Mouse (Mus musculus) midbrain, embryonic 12.5 days (tissue): ENCODE measurements around the gene Phactr4. TPM values are rescaled to one million over a fixed set of nuclear protein-coding genes. Genes with fewer than 3 reads are reported as not detected.

Source experiments
- ATAC-seq: fragments of 200-750 bp; cut with Nextera tagmentation; 2 replicates; pipeline ENCODE4 v1.8.0; 2017; ENCODE audit warnings: low read depth, moderate TSS enrichment, moderate library complexity; ENCODE audit not compliant: low FRiP score
- H3K27ac ChIP-seq: fragments of 300-500 bp; sonication (generic); replicated peaks from 2 replicates; pipeline ENCODE4 v1.5.1; 2016; ENCODE audit warnings: mild to moderate bottlenecking
- H3K27me3 ChIP-seq: fragments of 300-500 bp; sonication (generic); 2 replicates; pipeline ENCODE4 v1.6.1; 2016; ENCODE audit warnings: mild to moderate bottlenecking
- H3K36me3 ChIP-seq: fragments of 300-500 bp; sonication (generic); 2 replicates; pipeline ENCODE4 v1.6.1; 2016
- H3K4me1 ChIP-seq: fragments of 300-500 bp; sonication (generic); 2 replicates; pipeline ENCODE4 v1.6.1; 2016
- H3K4me2 ChIP-seq: fragments of 300-500 bp; sonication (generic); replicated peaks from 2 replicates; pipeline ENCODE4 v1.6.1; 2016; ENCODE audit warnings: mild to moderate bottlenecking, moderate library complexity
- H3K4me3 ChIP-seq: fragments of 300-500 bp; sonication (generic); 2 replicates; pipeline ENCODE4 v1.5.1; 2016; ENCODE audit warnings: mild to moderate bottlenecking
- H3K9ac ChIP-seq: fragments of 300-500 bp; sonication (generic); replicated peaks from 2 replicates; pipeline ENCODE4 v1.6.1; 2016; ENCODE audit warnings: mild to moderate bottlenecking, moderate library complexity
- H3K9me3 ChIP-seq: fragments of 300-500 bp; sonication (generic); 2 replicates; pipeline ENCODE4 v1.6.1; 2016; ENCODE audit warnings: mild to moderate bottlenecking
- WGBS: fragments of 180-500 bp; shearing (Covaris S2); methylation state at CpG from one replicate; pipeline ENCODE4 v1.1.7; 2016; 5-methylcytosine and 5-hydroxymethylcytosine counted together
- polyA plus RNA-seq: library from polyadenylated mRNA; unstranded; fragments of >200 nt; fragmentation: Nextera tagmentation; extraction: Ambion mirVana; gene quantifications from 2 replicates; pipeline ENCODE4 v1.2.1, GENCODE M21; 2016

Gene Phactr4
- polyA plus RNA-seq, 1 experiment from 2014 or later, result 20.7 TPM

DNA sequence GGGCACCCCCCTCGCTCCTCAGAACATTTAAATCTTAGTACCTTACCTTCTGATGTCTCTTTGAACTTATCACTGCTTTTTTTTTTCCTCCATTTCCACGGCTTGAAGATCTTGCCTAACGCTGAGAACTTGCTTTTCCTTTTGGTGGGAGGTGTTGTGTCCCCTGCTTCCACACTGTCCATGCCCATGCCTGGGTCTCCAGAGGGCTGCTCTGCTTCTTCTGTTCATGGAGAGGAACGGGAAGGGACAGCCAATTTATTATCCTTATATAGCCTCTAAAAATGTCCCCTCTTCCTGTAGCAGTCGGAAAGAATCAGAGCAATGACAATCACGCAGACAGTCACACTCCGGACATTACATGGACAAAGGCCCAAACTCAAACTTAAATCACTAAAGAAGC is 35.4 kb downstream of the Phactr4 start:
- no peak overlapping the region for H3K4me2 ChIP-seq
- no peaks in the 10 kb centered on the region for H3K27me3 ChIP-seq
- H3K36me3 ChIP-seq, result peaks cover 14% of the 10 kb centered on the region
- no peak overlapping the region for H3K27ac ChIP-seq
- WGBS, result 92% methylated on average over 7 of the region's 7 CpGs
- no peak overlapping the region for H3K9ac ChIP-seq
- no peak for ATAC-seq
- no peak overlapping the region for H3K4me3 ChIP-seq
- no peaks in the 10 kb centered on the region for H3K4me1 ChIP-seq
- no peaks in the 10 kb centered on the region for H3K9me3 ChIP-seq

DNA sequence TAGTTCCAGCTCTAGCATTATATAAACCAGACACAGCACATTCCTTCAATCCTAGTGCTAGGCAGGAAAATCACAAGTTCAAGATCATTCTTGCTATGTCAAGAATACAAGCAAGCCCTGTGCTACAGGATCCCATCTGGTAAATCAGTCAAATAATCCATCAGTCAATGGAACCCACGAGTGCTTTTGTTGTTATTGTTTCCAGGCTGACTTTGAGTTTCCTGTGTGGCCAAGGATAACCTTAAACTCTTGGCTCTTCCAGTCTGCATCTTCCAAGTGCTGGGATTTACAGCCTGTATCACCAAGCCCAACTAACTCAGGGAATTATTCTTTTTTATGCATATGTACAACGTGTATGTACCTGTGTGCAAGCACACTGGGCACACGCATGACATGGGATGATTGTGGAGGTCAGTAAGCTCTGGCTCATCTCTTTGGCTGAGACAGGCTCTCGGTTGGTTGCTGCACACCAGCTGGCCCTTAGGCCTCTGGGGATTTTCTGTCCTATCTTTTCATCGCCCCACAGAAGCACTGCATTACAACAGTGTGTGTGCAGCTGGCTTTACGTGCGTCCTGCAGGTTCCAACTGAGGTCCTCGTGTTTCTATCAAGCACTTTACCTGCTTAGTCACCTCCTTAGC is 36.4 kb downstream of the Phactr4 start:
- H3K4me1 ChIP-seq, result no peaks in the 10 kb centered on the region
- no peak for ATAC-seq
- 84% methylated on average over 8 of the region's 8 CpGs for whole genome bisulfite sequencing
- H3K9ac ChIP-seq, result no peak overlapping the region
- H3K36me3 ChIP-seq, result peaks cover 15% of the 10 kb centered on the region
- no peak overlapping the region for H3K27ac ChIP-seq
- H3K4me3 ChIP-seq, result no peak overlapping the region
- no peak overlapping the region for H3K4me2 ChIP-seq
- H3K27me3 ChIP-seq, result no peaks in the 10 kb centered on the region
- H3K9me3 ChIP-seq, result no peaks in the 10 kb centered on the region

DNA sequence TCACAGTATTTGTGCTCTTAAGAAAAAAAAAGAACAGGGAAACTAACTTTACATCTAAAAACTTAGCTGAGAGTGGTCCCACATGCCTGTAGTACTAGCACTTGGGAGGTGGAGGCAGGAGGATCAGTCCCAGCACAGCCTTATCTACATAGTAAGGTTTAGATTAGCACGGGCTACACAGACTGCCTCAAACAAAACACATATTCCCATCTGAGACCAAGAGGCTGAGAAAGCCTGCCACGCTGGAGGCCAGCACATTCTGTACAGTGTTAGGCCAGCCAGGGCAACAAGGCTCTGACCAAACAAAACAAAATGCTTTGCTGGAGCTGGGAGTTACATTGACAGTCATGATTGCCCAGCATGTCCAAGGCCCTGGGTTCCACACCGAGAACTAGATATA is 38.8 kb downstream of the Phactr4 start:
- ATAC-seq, result no peak
- Histone ChIP-seq H3K27me3 (no peaks in the 10 kb centered on the region), H3K27ac (no peak overlapping the region), H3K4me3 (no peak overlapping the region), H3K9ac (no peak overlapping the region), H3K36me3 (peaks cover 17% of the 10 kb centered on the region), H3K4me2 (no peak overlapping the region), H3K4me1 (no peaks in the 10 kb centered on the region), H3K9me3 (no peaks in the 10 kb centered on the region)
- WGBS, result 83% methylated on average over 3 of the region's 3 CpGs

DNA sequence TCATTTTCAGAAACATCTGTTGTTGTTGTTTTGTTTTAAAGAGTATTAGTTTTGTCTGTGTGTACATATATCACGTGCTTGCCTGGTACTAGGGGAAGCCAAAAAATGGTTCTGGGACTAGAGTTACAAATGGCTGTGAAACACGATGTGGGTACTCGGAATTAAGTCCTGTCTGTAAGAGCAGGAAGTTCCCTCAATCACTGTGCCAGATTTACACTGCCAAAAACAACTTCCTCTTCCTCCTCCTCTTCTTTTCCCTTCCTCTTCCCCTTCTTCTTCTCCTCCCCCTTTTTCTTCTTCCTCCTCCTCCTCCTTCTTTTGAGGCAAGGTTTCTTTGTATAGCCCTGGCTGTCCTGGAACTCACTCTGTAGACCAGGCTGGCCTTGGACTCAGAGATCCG is 40.0 kb downstream of the Phactr4 start:
- Histone ChIP-seq H3K9me3 (no peaks in the 10 kb centered on the region), H3K4me3 (no peak overlapping the region), H3K27ac (no peak overlapping the region), H3K4me1 (no peaks in the 10 kb centered on the region), H3K27me3 (no peaks in the 10 kb centered on the region), H3K36me3 (peaks cover 28% of the 10 kb centered on the region), H3K9ac (no peak overlapping the region), H3K4me2 (no peak overlapping the region)
- ATAC-seq, result no peak
- 91% methylated on average over 4 of the region's 4 CpGs for WGBS

DNA sequence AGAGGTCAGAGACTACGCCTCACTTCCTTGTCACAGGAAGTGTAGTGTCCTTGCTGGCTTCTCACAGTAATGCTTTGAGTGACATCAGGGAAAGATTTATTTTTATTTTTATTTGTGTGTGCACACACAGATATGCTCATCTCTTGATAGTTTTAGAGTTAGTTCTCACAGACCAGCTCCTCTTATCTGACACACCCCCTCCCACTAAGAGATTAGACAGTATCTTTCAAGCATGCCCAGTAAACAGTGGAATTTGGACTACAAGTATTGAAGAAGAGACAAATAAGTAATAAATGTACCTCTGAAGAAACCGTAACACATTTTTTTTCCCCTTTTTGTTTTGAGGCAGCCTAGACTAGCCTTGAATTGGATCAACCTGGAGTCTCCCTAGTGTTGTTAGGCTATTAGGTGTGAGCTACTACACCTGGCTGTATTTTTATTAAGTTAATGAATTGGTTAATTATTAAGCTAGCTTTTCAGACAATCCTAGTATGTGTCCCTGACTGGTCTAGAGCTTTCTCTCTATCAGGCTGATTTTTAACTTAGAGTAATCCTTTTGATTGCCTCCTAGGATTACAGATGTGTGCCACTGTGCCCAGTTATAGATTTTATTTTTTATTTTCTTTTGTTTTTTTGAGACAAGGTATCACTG is 41.2 kb downstream of the Phactr4 start:
- H3K4me1 ChIP-seq, result no peaks in the 10 kb centered on the region
- peaks cover 37% of the 10 kb centered on the region for H3K36me3 ChIP-seq

DNA sequence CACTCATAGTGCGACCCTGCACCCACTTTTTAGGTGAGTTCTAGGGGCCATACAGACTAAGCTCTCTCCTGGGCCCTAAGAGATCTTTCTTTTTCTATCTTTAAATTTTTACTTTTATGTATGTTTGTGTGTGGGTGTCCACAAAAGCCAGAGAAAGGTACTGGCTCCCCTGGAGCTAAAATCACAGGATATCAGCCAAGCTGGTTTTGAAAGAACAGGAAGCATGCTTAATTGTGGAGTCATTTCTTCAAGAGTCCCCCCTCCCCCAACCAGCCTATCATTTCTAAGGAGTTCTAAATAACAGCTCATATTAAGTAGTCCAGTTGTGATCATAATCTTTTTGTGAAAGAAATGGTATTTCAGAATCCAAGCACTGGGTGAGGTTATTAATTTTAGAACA is 48.5 kb downstream of the Phactr4 start:
- Histone ChIP-seq H3K36me3 (peaks cover 72% of the 10 kb centered on the region), H3K9me3 (no peaks in the 10 kb centered on the region), H3K4me3 (no peak overlapping the region), H3K27ac (no peak overlapping the region), H3K9ac (no peak overlapping the region), H3K4me2 (no peak overlapping the region), H3K4me1 (no peaks in the 10 kb centered on the region), H3K27me3 (no peaks in the 10 kb centered on the region)
- WGBS, result 88% methylated on average over 1 of the region's 1 CpGs
- ATAC-seq, result no peak

More for the DNA sequence above, 41.2 kb downstream of the Phactr4 start:
- no peak for ATAC-seq
- no peak overlapping the region for H3K4me3 ChIP-seq
- no peak overlapping the region for H3K27ac ChIP-seq
- no peak overlapping the region for H3K4me2 ChIP-seq
- no peaks in the 10 kb centered on the region for H3K27me3 ChIP-seq
- H3K9me3 ChIP-seq, result no peaks in the 10 kb centered on the region
- H3K9ac ChIP-seq, result no peak overlapping the region
- WGBS, result 95% methylated on average over 2 of the region's 2 CpGs

DNA sequence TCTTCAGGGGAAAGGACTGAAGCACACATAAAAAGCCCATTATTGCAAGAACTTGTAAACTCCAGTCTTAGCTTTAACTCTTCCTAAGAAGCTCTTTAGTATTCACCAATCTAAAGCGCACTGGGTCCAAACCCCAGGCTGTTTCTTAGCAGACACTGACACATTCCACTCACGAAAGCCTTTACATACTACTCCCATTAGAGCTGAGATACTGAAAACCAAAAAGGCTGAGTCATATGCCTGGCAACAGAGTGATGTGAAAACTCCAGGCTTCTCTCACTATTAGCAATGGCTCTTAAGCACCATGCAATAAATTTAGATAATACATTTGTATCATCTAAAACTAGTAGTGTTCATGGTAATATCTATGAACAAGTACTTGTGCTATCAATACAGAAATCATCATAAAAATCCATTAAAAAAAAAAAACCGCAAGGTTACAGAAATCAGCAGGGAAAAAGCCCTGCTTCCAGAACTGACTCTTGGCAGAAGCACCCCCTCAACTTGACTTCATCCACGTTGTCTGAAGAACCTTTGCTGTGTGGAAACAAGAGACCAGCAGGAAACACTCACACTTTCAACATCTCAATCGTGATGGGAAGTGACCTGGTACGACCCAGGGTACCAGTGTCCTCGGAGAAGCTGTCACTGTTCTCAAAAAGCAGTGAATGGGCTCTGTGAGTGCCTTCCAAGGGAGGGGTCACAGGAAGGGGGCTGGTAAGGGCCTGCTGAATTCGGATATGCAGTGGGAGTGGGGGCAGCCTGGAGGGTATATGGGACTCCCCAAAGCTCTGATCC is 52.1 kb downstream of the Phactr4 start:
- Histone ChIP-seq H3K4me3 (no peak overlapping the region), H3K27ac (no peak overlapping the region), H3K36me3 (peaks cover 79% of the 10 kb centered on the region), H3K4me1 (no peaks in the 10 kb centered on the region), H3K9ac (no peak overlapping the region), H3K9me3 (no peaks in the 10 kb centered on the region), H3K27me3 (no peaks in the 10 kb centered on the region), H3K4me2 (no peak overlapping the region)
- 78% methylated on average over 8 of the region's 8 CpGs for WGBS
- no peak for ATAC-seq

DNA sequence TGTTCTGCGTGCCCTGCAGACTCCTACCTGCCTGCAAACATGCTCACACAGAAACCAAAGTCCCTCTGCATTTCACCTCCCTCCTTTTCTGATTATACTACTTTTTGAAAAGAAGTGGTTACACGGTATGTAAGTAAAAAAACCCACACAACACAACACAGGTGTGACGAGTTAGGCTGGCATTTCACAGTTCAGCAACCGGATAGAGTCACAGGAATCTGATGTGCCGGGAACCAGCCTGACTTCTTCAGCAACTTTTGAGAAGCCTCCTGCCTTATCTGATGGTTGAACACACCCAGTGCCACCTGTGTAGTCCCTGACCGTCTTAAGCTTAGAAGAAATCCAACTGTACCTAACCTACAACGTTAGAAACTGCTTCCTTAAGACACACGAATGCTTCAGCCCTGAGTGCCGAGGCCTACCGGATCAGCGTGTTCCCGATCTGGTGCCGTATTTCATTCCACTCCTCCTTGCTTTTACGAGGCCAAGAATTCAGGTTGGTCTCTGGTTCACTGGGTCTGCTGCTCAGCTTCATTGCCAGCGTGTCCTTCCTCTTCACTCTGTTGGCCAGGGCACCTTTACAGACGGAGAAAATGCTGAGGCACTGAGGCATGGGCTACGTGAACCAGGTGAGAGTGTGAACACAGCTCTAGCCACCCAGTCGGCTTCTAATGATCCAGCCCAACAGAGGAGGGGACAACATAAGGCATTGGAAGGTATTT is 54.6 kb downstream of the Phactr4 start:
- no peaks in the 10 kb centered on the region for H3K27me3 ChIP-seq
- no peaks in the 10 kb centered on the region for H3K4me1 ChIP-seq
- H3K4me2 ChIP-seq, result no peak overlapping the region
- no peak overlapping the region for H3K27ac ChIP-seq
- peaks cover 88% of the 10 kb centered on the region for H3K36me3 ChIP-seq
- H3K4me3 ChIP-seq, result no peak overlapping the region
- ATAC-seq, result no peak
- no peaks in the 10 kb centered on the region for H3K9me3 ChIP-seq
- H3K9ac ChIP-seq, result no peak overlapping the region
- WGBS, result 97% methylated on average over 18 of the region's 18 CpGs

DNA sequence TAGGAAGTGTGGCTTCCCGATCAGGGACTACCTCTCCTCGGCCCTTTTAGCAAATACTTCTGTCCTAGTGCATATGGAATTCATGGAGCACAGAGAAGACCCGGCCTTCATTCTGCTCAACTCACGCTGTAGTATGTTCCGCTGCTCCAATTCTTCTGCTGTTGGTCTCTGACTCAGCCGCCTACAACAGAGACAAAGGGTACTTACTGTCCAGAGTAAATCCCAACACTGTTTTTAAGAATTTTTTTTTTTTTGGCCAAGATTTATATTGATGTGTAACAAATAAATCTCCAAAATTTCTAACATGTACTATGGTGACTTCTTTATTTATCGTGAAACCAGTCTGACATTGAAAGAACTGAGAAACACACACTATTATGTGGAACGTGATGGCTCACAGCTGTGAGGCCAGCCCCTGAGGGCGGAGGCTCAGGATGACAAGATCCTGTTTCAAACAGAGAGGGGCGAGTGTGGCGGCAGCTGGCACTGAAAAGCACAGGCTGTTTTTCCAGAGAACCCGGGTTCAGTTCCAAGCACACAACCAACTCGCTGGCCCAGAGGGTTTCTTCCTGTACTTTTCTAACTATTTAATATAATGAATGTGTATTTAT is 56.7 kb downstream of the Phactr4 start:
- H3K36me3 ChIP-seq, result peaks cover 89% of the 10 kb centered on the region
- no peak overlapping the region for H3K4me3 ChIP-seq
- H3K4me2 ChIP-seq, result no peak overlapping the region
- no peak overlapping the region for H3K27ac ChIP-seq
- H3K9me3 ChIP-seq, result no peaks in the 10 kb centered on the region
- WGBS, result 86% methylated on average over 13 of the region's 13 CpGs
- no peak overlapping the region for H3K9ac ChIP-seq
- no peaks in the 10 kb centered on the region for H3K27me3 ChIP-seq
- ATAC-seq, result no peak
- no peaks in the 10 kb centered on the region for H3K4me1 ChIP-seq

DNA sequence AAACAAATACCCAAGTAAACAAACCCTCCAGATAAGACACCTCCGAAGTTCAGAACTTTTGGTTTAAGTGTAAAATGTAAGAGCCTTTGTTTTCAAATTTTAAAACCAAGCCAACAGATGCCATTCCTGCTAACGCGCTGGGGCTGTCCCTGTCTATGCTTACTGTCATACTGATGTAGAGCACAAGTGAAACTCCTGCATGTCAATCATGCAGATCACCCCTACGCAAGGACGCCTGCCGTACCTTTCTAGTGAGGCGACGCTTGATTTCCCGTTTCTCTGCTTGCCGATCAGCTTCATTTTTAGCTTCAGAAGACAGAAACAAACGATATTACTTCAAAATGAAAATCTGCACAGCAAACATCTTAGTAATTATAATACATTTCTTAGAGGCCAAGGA is 58.8 kb downstream of the Phactr4 start:
- no peak for ATAC-seq
- no peak overlapping the region for H3K4me3 ChIP-seq
- H3K4me2 ChIP-seq, result no peak overlapping the region
- no peaks in the 10 kb centered on the region for H3K4me1 ChIP-seq
- H3K27me3 ChIP-seq, result no peaks in the 10 kb centered on the region
- WGBS, result 97% methylated on average over 11 of the region's 11 CpGs
- no peaks in the 10 kb centered on the region for H3K9me3 ChIP-seq
- no peak overlapping the region for H3K27ac ChIP-seq
- peaks cover 88% of the 10 kb centered on the region for H3K36me3 ChIP-seq
- no peak overlapping the region for H3K9ac ChIP-seq

DNA sequence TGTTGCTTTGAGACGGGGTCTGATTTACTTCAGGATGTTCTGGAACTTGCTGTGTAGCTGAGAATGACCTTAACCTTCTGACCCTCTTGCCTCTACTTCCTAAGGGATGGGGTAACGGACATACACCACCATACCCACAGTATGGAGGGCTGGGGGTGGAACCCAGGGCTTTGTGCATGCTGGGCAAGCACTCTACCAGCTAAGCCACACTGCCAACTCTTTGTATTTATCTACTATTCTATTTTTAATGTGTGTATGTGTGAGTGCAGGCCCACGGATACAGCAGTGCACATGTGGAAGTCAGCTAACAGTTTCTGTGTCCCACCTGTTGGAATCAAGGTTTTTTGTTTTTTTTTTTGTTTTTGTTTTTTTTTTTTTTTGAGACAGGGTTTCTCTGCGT is 62.8 kb downstream of the Phactr4 start:
- H3K4me1 ChIP-seq, result no peaks in the 10 kb centered on the region
- no peaks in the 10 kb centered on the region for H3K9me3 ChIP-seq
- no peak overlapping the region for H3K27ac ChIP-seq
- no peak overlapping the region for H3K4me3 ChIP-seq
- peaks cover 64% of the 10 kb centered on the region for H3K36me3 ChIP-seq
- H3K4me2 ChIP-seq, result no peak overlapping the region
- WGBS, result 89% methylated on average over 4 of the region's 4 CpGs
- H3K9ac ChIP-seq, result no peak overlapping the region
- H3K27me3 ChIP-seq, result no peaks in the 10 kb centered on the region
- ATAC-seq, result no peak
